Comparison of ENCODE assay signal across 8 mouse cellular contexts in the genomic region with DNA sequence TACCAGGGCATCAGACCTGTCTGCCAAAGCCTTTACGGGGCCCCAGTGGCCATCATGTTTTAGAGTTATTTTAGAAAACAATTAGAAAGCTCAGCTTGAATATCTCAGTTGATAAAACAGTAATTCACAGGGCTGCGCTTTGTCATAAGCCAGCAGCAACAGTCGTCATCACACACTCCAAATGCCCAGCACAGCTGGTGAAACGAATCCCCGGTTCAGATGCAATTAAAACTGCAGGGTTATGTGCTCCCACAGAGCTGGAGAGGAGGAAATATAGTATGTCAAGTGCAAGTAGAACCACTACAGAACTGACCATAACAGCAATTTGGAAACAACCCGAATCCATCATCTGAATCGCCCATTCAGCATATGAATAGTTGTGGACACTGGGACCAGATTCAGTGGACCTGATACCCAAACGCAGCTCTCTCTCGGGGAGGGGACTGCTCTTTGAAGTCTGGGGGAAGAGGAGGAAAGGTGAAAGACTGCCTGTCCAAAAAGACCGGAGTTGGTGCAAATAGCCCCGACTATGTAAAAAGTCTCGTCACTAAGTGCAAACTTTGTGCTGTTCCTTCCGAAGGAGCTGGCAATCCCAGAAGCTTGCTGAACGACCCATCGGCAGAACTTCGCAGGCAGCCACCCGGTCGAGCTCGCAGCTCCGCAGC. TPM values are rescaled to one million over a fixed set of nuclear protein-coding genes. Genes with fewer than 3 reads are reported as not detected.
A peak's percentile ranks its signal among the peaks of the same experiment; 100 is the strongest.
DNase-seq lines count a peak whose midpoint lies in the region; ATAC-seq and TF ChIP-seq lines count a peak whose summit lies in the region.

No protein-coding gene starts in this region.

- H3K4me1 ChIP-seq in heart, embryonic 11.5 days (ENCODE audit: control insufficient read depth, insufficient read depth, low read length) = no peaks in the 10 kb centered on the region
- peaks cover 4% of the 10 kb centered on the region; the same call in 1 of the 2 replicates for H3K4me1 ChIP-seq in embryonic fibroblast, embryonic 13.5 days (ENCODE audit: control insufficient read depth, insufficient read depth, low read length)
- peaks cover 12% of the 10 kb centered on the region for H3K4me1 ChIP-seq in limb, embryonic 12.5 days (replicated peaks)
- H3K4me1 ChIP-seq in stomach, embryonic 15.5 days = 0 out of 2 replicates have a peak, but pooled peaks cover 4% of the 10 kb centered on the region

- WGBS in heart, embryonic 11.5 days (ENCODE audit: insufficient replicate concordance) = 6% methylated on average over 20 of the region's 20 CpGs
- 7% methylated on average over 20 of the region's 20 CpGs for WGBS in limb, embryonic 12.5 days
- WGBS in stomach, embryonic 15.5 days = 4% methylated on average over 20 of the region's 20 CpGs

- no peak for DNase-seq in heart, postnatal 36 days
- DNase-seq in layer of hippocampus, adult 9-10 months (ENCODE audit: low spot score) = no peak
- DNase-seq in frontal cortex, postnatal 25 days (ENCODE audit: low spot score in 2 of 2) = no peak

- peak overlapping the region; percentile 69 for H3K4me2 ChIP-seq in heart, embryonic 11.5 days
- peak overlapping the region; percentile 77 for H3K4me2 ChIP-seq in limb, embryonic 12.5 days
- H3K4me2 ChIP-seq in stomach, embryonic 15.5 days = peak overlapping the region; percentile 87

- H3K9ac ChIP-seq in heart, embryonic 11.5 days (ENCODE audit: low read depth, low read length) = peak overlapping the region; percentile 95
- H3K9ac ChIP-seq in limb, embryonic 12.5 days (replicated peaks) = peak overlapping the region; percentile 88
- H3K9ac ChIP-seq in stomach, embryonic 15.5 days = peak overlapping the region; percentile 66; the same call in 1 of the 2 replicates

- H3K27ac ChIP-seq in heart, embryonic 11.5 days (ENCODE audit: low read depth, low read length) = peak overlapping the region; percentile 94
- H3K27ac ChIP-seq in embryonic fibroblast, embryonic 13.5 days (ENCODE audit: insufficient read depth, low read length) = 0 out of 2 replicates have a peak overlapping the region, but pooled peaks have one; percentile 5
- peak overlapping the region; percentile 89 for H3K27ac ChIP-seq in limb, embryonic 12.5 days
- H3K27ac ChIP-seq in stomach, embryonic 15.5 days = peak overlapping the region; percentile 83

- H3K9me3 ChIP-seq in heart, embryonic 11.5 days (replicated peaks; ENCODE audit: control insufficient read depth, low read length) = no peaks in the 10 kb centered on the region
- no peaks in the 10 kb centered on the region for H3K9me3 ChIP-seq in limb, embryonic 12.5 days
- H3K9me3 ChIP-seq in stomach, embryonic 15.5 days = no peaks in the 10 kb centered on the region

- H3K36me3 ChIP-seq in heart, embryonic 11.5 days (ENCODE audit: control insufficient read depth, insufficient read depth, low read length) = no peaks in the 10 kb centered on the region
- peaks cover 19% of the 10 kb centered on the region for H3K36me3 ChIP-seq in limb, embryonic 12.5 days
- no peaks in the 10 kb centered on the region for H3K36me3 ChIP-seq in stomach, embryonic 15.5 days

- ATAC-seq in heart, embryonic 11.5 days (replicated peaks; ENCODE audit: insufficient number of reproducible peaks, low FRiP score, low TSS enrichment) = no peak
- ATAC-seq in CD4-positive, CD25-positive, alpha-beta regulatory T cell, adult 4 months = peak; percentile 7
- ATAC-seq in limb, embryonic 12.5 days (ENCODE audit: insufficient number of reproducible peaks, insufficient read depth, low FRiP score, low TSS enrichment, low read depth) = peak; percentile 32; the same call in 1 of the 2 replicates
- ATAC-seq in stomach, embryonic 15.5 days (ENCODE audit: insufficient read depth, low FRiP score, low read depth) = no peak; the same call in 1 of the 2 replicates

- no peaks in the 10 kb centered on the region for H3K27me3 ChIP-seq in heart, embryonic 11.5 days (ENCODE audit: control insufficient read depth, insufficient read depth, low read length)
- no peaks in the 10 kb centered on the region for H3K27me3 ChIP-seq in limb, embryonic 12.5 days
- H3K27me3 ChIP-seq in stomach, embryonic 15.5 days (replicated peaks) = no peaks in the 10 kb centered on the region

- intact Hi-C loops in heart, postnatal 36 days (cut with DNase I) = loop anchor here (1.0 kb wide), 1 partner anchor 26 kb away; a partner anchor contains a TSS

- TF ChIP-seq POLR2A in embryonic fibroblast, embryonic 13.5 days (IDR thresholded peaks at IDR 0.05; ENCODE audit: low read depth, low read length) = no peak

- no peak for TF ChIP-seq CTCF in embryonic fibroblast, embryonic 13.5 days (IDR thresholded peaks at IDR 0.05; ENCODE audit: borderline replicate concordance, insufficient read depth, low read length)

- peak overlapping the region; percentile 82 for H3K4me3 ChIP-seq in heart, embryonic 11.5 days (ENCODE audit: low read depth, low read length)
- H3K4me3 ChIP-seq in embryonic fibroblast, embryonic 13.5 days (ENCODE audit: insufficient read depth, low read length) = peak overlapping the region; percentile 77
- H3K4me3 ChIP-seq in limb, embryonic 12.5 days (replicated peaks) = peak overlapping the region; percentile 83
- H3K4me3 ChIP-seq in stomach, embryonic 15.5 days (replicated peaks) = peak overlapping the region; percentile 64

RNA-seq across cellular contexts. Expression of a gene that starts 0.6 kb away (rescaled TPM):
- polyA plus RNA-seq in heart, embryonic 11.5 days (2014; fragmentation: Nextera tagmentation; extraction: Ambion mirVana) = 13.8 and 16.9 TPM in 2 replicates
- 1 to 10 TPM; 1.4 to 1.5 TPM for total RNA-seq in heart, postnatal 36 days (2021)
- polyA plus RNA-seq in CD4-positive, CD25-positive, alpha-beta regulatory T cell, adult 4 months (2017; shearing (Covaris generic)) = 1 to 10 TPM; 1.1 to 1.2 TPM
- polyA plus RNA-seq in embryonic fibroblast, embryonic 13.5 days (2011; ENCODE audit: insufficient read length, low read depth, missing spikeins) = 1.2 and 1.5 TPM in 2 replicates
- polyA plus RNA-seq in limb, embryonic 12.5 days (2016; fragmentation: Nextera tagmentation; extraction: Ambion mirVana) = 12.4 and 13.0 TPM in 2 replicates
- 6.4 and 8.2 TPM in 2 replicates for polyA plus RNA-seq in stomach, embryonic 15.5 days (2015; fragmentation: Nextera tagmentation; extraction: Ambion mirVana)

RNA-seq across cellular contexts. Expression of a gene that starts 26.1 kb away (rescaled TPM):
- 13.2 and 13.7 TPM in 2 replicates for polyA plus RNA-seq in heart, embryonic 11.5 days (2014; fragmentation: Nextera tagmentation; extraction: Ambion mirVana)
- 1 to 10 TPM; 2.7 to 5.0 TPM for total RNA-seq in heart, postnatal 36 days (2021)
- 10 to 100 TPM; 32.5 to 33.4 TPM for polyA plus RNA-seq in CD4-positive, CD25-positive, alpha-beta regulatory T cell, adult 4 months (2017; shearing (Covaris generic))
- polyA plus RNA-seq in embryonic fibroblast, embryonic 13.5 days (2011; ENCODE audit: insufficient read length, low read depth, missing spikeins) = 17.2 and 24.0 TPM in 2 replicates
- polyA plus RNA-seq in limb, embryonic 12.5 days (2016; fragmentation: Nextera tagmentation; extraction: Ambion mirVana) = 34.7 and 34.8 TPM in 2 replicates
- 23.8 and 25.6 TPM in 2 replicates for polyA plus RNA-seq in stomach, embryonic 15.5 days (2015; fragmentation: Nextera tagmentation; extraction: Ambion mirVana)

Comparison
In these comparisons a context has a peak if more than half of its experiments do, and no peak if none do; other contexts are left out.
1. ATAC-seq: peak in CD4-positive, CD25-positive, alpha-beta regulatory T cell, adult 4 months (single experiment) and limb, embryonic 12.5 days (single experiment); none in heart, embryonic 11.5 days (single experiment) and stomach, embryonic 15.5 days (single experiment).
2. H3K27ac ChIP-seq: peak in every context shown above with its lines; median percentile 94 in heart, embryonic 11.5 days; 89 in limb, embryonic 12.5 days; 83 in stomach, embryonic 15.5 days; 5 in embryonic fibroblast, embryonic 13.5 days.
3. Peak in every context shown above with its lines, with median percentiles within 50 percentile points of each other: H3K4me2 ChIP-seq, H3K4me3 ChIP-seq and H3K9ac ChIP-seq.